Mouse (Mus musculus): Measurements from ENCODE around the gene Ddx39b.

DNA sequence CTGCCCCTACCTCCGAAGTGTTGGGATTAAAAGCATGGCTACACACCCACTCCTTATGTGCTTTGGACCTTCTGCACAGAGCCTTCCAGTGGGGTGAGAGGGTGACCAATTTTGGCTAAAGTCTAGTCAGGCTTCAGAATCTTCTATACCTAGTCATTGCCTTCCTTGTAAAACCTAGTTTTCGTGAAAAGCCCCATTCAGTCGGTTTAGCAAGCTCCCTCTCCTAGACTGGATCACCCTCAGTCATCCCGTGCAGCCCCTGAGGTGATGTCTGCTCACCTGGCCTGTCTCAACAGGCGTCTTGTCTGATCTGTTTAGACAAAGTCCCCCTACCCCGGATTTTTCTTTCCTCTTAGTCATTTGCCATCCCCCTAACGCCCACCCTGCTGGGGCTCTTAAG, 43.5 kb upstream of the Ddx39b start:
- TF ChIP-seq CTCF (IDR thresholded peaks at IDR 0.05; ENCODE audit: insufficient read depth, low read length) (no peak), POLR2A (IDR thresholded peaks at IDR 0.05; ENCODE audit: borderline replicate concordance, extremely low read depth, low read depth, low read length) (no peak)
